Mouse (Mus musculus): Measurements from ENCODE around the gene Hcls1.

Gene Hcls1

GRCm38 (mm10) chr16:36930231-36931136, 4.3 kb upstream of the Hcls1 start:
- no peak for DNase-seq (ENCODE audit: low spot score in 2 of 2)

GRCm38 (mm10) chr16:36931381-36931780, 3.4 kb upstream of the Hcls1 start:
- DNase-seq (ENCODE audit: low spot score in 2 of 2), result no peak

GRCm38 (mm10) chr16:36931976-36932375, 2.8 kb upstream of the Hcls1 start:
- DNase-seq (ENCODE audit: low spot score in 2 of 2), result no peak

GRCm38 (mm10) chr16:36932546-36932945, 2.2 kb upstream of the Hcls1 start:
- no peak for DNase-seq (ENCODE audit: low spot score in 2 of 2)

GRCm38 (mm10) chr16:36934131-36934840, 497 bp upstream of the Hcls1 start:
- no peak for DNase-seq (ENCODE audit: low spot score in 2 of 2)

GRCm38 (mm10) chr16:36935814-36936213, 1.0 kb downstream of the Hcls1 start:
- DNase-seq (ENCODE audit: low spot score in 2 of 2), result no peak

- DNase-seq (ENCODE audit: low spot score in 2 of 2), result no peak
Measured at GRCm38 (mm10) chr16:36941137-36941727, 6.4 kb downstream of the Hcls1 start.

GRCm38 (mm10) chr16:36941895-36942294, 7.1 kb downstream of the Hcls1 start:
- DNase-seq (ENCODE audit: low spot score in 2 of 2), result no peak

GRCm38 (mm10) chr16:36943591-36943990, 8.8 kb downstream of the Hcls1 start:
- no peak for DNase-seq (ENCODE audit: low spot score in 2 of 2)

GRCm38 (mm10) chr16:36944895-36945424, 10.2 kb downstream of the Hcls1 start:
- peak in 1 of 2 experiments; percentile 34 for DNase-seq (ENCODE audit: low spot score in 2 of 2)

GRCm38 (mm10) chr16:36946459-36947159, 11.8 kb downstream of the Hcls1 start:
- DNase-seq (ENCODE audit: low spot score in 2 of 2), result no peak

- no peak for DNase-seq (ENCODE audit: low spot score in 2 of 2)
Measured at GRCm38 (mm10) chr16:36947646-36948197, 12.9 kb downstream of the Hcls1 start.

GRCm38 (mm10) chr16:36949614-36950336, 15.0 kb downstream of the Hcls1 start:
- peak in 1 of 2 experiments; percentile 13 for DNase-seq (ENCODE audit: low spot score in 2 of 2)

- peak; percentile 30 to 45 for DNase-seq (ENCODE audit: low spot score in 2 of 2)
Measured at GRCm38 (mm10) chr16:36951029-36951428, 16.2 kb downstream of the Hcls1 start.

GRCm38 (mm10) chr16:36955106-36955505, 20.3 kb downstream of the Hcls1 start:
- DNase-seq (ENCODE audit: low spot score in 2 of 2), result no peak

- no peak for DNase-seq (ENCODE audit: low spot score in 2 of 2)
Measured at GRCm38 (mm10) chr16:36963415-36963814, 28.6 kb downstream of the Hcls1 start.

- no peak for DNase-seq (ENCODE audit: low spot score in 2 of 2)
Measured at GRCm38 (mm10) chr16:36979127-36979526, 44.3 kb downstream of the Hcls1 start.

- no peak for DNase-seq (ENCODE audit: low spot score in 2 of 2)
Measured at GRCm38 (mm10) chr16:36983796-36984195, 49.0 kb downstream of the Hcls1 start.

- peak in 1 of 2 experiments; percentile 13 for DNase-seq (ENCODE audit: low spot score in 2 of 2)
Measured at GRCm38 (mm10) chr16:36985636-36986042, 50.9 kb downstream of the Hcls1 start.

- peak in 1 of 2 experiments; percentile 13 for DNase-seq (ENCODE audit: low spot score in 2 of 2)
Measured at GRCm38 (mm10) chr16:36987399-36987798, 52.6 kb downstream of the Hcls1 start.

Data from right cerebral cortex, postnatal 10 days (tissue).